Mouse (Mus musculus) c-Kit-positive CD71-negative TER-119-negative erythroid progenitor cells, embryonic 14.5 days (primary cell): ENCODE results near the gene Cwc27.
A peak's percentile ranks its signal among the peaks of the same experiment; 100 is the strongest.

Experiments used
- DNase-seq: peaks from one replicate; pipeline ENCODE4 v3.0.0-alpha.2; 2013; ENCODE audit warnings: low read depth

Cwc27 gene

GRCm38 (mm10) chr13:104779104-104779670 lies 37.8 kb downstream of the Cwc27 start:
- DNase-seq: peak; percentile 3

GRCm38 (mm10) chr13:104763193-104763592 lies 53.7 kb downstream of the Cwc27 start:
- DNase-seq: no peak

GRCm38 (mm10) chr13:104762401-104762800 lies 54.5 kb downstream of the Cwc27 start:
- no peak for DNase-seq

GRCm38 (mm10) chr13:104759381-104759780 lies 57.6 kb downstream of the Cwc27 start:
- DNase-seq: no peak

GRCm38 (mm10) chr13:104747032-104747431 lies 69.9 kb downstream of the Cwc27 start:
- DNase-seq: no peak

- peak; percentile 62 for DNase-seq
Observed at GRCm38 (mm10) chr13:104742866-104743265, 74.1 kb downstream of the Cwc27 start.

- no peak for DNase-seq
Observed at GRCm38 (mm10) chr13:104729261-104730046, 87.5 kb downstream of the Cwc27 start.

- DNase-seq: no peak
Observed at GRCm38 (mm10) chr13:104727681-104728080, 89.3 kb downstream of the Cwc27 start.

GRCm38 (mm10) chr13:104720133-104720532 lies 96.8 kb downstream of the Cwc27 start:
- DNase-seq: no peak

- DNase-seq: no peak
Observed at GRCm38 (mm10) chr13:104694612-104695355, 122.2 kb downstream of the Cwc27 start.

- no peak for DNase-seq
Observed at GRCm38 (mm10) chr13:104692710-104693109, 124.2 kb downstream of the Cwc27 start.

- DNase-seq: no peak
Observed at GRCm38 (mm10) chr13:104685537-104685936, 131.4 kb downstream of the Cwc27 start.

GRCm38 (mm10) chr13:104684361-104685011 lies 132.5 kb downstream of the Cwc27 start:
- no peak for DNase-seq

- no peak for DNase-seq
Observed at GRCm38 (mm10) chr13:104681212-104681611, 135.7 kb downstream of the Cwc27 start.

GRCm38 (mm10) chr13:104661188-104661587 lies 155.8 kb downstream of the Cwc27 start:
- peak; percentile 20 for DNase-seq

- DNase-seq: no peak
Observed at GRCm38 (mm10) chr13:104660042-104660680, 156.8 kb downstream of the Cwc27 start.

GRCm38 (mm10) chr13:104656666-104657272 lies 160.2 kb downstream of the Cwc27 start:
- no peak for DNase-seq

GRCm38 (mm10) chr13:104655137-104655536 lies 161.8 kb downstream of the Cwc27 start:
- no peak for DNase-seq

GRCm38 (mm10) chr13:104651763-104652162 lies 165.2 kb downstream of the Cwc27 start:
- DNase-seq: no peak

- DNase-seq: no peak
Observed at GRCm38 (mm10) chr13:104650654-104651053, 166.3 kb downstream of the Cwc27 start.

GRCm38 (mm10) chr13:104650145-104650544 lies 166.8 kb downstream of the Cwc27 start:
- no peak for DNase-seq
